Mouse (Mus musculus) c-Kit-positive CD71-positive TER-119-negative erythroid progenitor cells, embryonic 14.5 days (primary cell): ENCODE results near the gene Actr8.

Experiments
- DNase-seq: peaks from one replicate; pipeline ENCODE4 v3.0.0-alpha.2; 2013; ENCODE audit warnings: low read depth

The Actr8 gene

GRCm38 (mm10) chr14:29996000-29996751 is 18.0 kb downstream of the Actr8 start:
- DNase-seq, result no peak

DNA sequence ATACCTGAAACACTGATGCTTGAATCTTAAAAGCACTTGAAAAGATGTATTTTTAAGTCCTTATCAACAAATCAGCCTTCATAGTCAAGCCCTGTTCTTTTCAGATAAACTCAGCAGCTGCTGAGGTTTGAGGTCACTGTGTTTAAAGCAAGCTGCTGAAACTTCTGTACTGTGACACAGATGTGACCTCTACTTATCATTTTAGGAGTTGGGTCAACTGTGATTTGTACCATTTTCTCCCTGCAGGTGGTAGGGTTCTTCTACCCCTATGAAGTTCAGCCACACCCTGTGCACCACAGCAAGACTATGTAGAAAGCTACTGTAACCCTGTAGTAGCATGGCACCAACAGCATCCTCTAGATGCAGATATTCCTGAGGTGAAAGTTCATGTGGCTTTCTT is 19.2 kb downstream of the Actr8 start:
- DNase-seq, result no peak

GRCm38 (mm10) chr14:29998747-29999474 is 20.8 kb downstream of the Actr8 start:
- DNase-seq, result no peak

DNA sequence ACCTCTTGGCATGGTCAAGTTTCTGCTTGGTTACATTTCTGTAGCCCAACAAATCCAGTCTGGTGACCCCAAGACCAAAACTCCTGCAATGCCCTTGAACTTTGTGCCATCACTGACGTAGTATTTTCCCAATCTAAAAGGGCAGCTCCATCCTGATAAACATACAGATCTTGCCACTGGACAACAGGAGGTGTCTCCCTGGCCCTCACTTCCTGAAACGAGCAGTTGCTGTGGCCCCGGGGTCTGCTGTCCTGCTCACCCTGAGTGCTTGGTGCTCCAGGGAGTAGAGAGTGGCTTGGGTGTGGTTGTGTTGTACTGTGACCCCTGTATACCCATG is 21.3 kb downstream of the Actr8 start:
- DNase-seq, result no peak

- DNase-seq, result no peak
Observed at GRCm38 (mm10) chr14:30008733-30009575, 30.8 kb downstream of the Actr8 start, which contains the start of the genes Il17rb and Chdh. Il17rb (minus strand) TSS chr14:30008896. Chdh (plus strand) TSS chr14:30009023.

DNA sequence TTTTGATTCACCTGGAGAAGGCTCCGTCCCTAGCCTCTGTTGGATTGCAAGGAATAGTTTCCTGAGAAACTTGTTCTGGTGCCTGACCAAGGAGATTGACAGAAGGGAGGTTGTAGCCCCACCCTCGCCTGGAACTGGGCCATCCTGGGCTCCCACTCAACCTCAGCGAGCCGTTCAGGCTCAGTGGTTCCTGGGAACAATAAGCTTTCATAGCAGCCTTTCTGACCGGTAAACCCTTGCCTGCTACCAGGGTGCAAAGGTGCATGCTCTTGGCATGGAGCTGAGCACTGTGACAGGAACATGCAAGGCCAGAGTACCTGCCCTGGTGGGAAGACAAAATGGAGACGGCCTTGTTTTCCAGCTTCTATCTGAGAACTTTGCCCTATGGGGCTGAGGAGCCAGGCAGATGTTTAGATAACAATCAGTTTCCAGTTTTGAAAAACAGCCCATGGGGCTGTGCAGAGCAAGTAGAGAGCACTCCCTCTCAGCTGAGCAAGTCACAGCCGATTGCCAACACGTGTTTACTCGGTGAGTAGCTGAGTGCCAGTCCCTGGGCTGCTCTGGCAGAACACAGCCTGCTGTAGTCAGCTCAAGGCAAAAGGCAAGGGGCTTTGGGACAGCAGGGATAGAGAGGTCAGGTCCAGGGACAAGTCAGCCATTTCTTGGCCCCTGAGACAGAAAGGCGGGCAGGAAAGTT is 31.9 kb downstream of the Actr8 start:
- DNase-seq, result no peak

DNA sequence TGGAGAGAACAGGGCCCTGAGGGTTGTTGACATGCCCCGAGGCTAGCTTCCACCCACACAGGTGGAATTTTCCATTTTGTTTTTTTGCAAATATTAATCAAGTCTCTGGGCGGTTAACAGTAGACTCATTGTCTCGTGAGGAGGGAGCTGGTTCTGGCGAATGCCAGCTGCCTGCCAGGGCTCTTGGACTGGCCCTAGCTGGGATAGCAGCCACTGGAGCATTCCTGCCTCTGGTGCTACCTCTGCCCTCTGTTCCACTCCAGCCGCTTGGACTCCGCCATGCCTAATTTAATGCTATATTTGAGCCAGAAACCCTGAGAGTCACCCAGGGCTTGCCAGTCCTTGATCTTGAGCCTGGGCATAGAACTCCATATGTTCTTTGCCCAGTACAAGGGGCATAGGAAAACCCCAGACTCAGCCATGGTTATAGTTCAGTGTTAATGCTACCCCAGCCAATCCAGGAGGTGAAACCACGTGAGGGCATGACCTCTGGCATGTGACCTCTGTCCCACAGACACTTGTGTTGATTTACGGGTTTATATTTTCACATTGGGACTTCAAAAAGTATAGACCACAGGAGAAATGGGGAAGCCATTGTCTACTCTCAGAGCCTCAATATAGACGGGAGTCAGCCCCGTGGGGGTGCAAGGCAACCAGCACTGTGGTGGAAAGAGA is 33.9 kb downstream of the Actr8 start:
- no peak for DNase-seq

DNA sequence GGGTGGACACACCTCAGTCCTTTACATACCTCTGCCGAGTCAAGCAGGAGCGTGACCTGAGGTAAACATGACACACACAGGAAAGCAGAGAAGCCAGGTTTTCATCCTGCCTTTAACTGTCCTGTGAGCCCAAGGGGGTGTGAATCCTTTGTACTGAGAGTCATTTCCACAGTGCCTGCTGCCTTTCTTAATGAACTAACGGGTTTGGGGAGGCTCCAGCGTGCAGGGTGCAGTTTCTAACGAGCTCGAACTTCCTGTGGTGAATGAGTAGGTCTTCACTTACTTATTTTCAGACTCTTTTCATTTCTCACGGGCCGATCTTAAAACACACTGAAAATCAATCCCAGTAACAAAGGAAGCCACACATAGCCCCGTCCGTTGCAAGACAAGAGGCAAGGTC is 36.4 kb downstream of the Actr8 start:
- no peak for DNase-seq

- no peak for DNase-seq
Observed at GRCm38 (mm10) chr14:30015008-30015407, 36.9 kb downstream of the Actr8 start.

GRCm38 (mm10) chr14:30016666-30017065 is 38.5 kb downstream of the Actr8 start:
- DNase-seq, result no peak

GRCm38 (mm10) chr14:30017794-30018462 is 39.8 kb downstream of the Actr8 start:
- no peak for DNase-seq

- no peak for DNase-seq
Observed at GRCm38 (mm10) chr14:30018463-30018801, 40.3 kb downstream of the Actr8 start.

DNA sequence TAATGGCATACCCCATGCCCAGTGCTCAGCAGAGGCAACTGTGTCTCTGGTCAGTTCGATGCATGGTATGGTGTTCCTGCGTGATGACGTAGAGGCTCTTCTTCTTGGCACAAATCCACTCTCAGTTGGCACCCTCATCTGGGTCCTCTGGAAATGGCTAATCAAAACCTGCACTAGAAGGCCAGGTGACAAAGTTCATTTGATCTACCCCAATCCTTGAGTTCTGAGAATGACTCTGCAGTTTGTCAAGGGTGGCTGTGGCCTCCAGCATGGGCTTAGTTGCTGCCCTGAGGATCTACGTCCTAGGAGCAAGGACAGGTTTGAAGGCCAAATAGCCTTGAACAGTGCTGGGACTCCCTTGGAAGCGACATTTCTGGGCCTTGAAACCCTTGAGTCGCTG is 40.7 kb downstream of the Actr8 start:
- no peak for DNase-seq

DNA sequence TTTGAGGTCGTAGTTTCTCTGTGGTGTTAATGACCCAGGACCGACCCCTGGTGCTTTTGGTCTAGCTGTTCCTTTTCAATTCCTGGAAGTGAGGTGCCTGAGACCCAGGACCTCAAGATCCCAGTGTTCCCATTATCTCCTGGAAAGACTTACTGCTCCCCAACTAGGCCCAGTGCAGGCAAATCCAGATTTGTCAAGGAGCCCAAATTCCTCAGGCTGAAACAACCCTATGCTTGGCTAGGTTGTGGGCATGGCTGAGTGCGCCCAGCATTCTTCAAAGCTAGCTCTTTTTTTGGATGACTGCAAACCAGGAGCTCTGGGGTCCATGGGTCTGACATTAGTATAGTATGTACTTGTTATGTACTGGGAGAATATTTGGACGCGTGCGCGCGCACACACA is 41.2 kb downstream of the Actr8 start:
- no peak for DNase-seq

- DNase-seq, result no peak
Observed at GRCm38 (mm10) chr14:30019792-30020575, 41.8 kb downstream of the Actr8 start.

DNA sequence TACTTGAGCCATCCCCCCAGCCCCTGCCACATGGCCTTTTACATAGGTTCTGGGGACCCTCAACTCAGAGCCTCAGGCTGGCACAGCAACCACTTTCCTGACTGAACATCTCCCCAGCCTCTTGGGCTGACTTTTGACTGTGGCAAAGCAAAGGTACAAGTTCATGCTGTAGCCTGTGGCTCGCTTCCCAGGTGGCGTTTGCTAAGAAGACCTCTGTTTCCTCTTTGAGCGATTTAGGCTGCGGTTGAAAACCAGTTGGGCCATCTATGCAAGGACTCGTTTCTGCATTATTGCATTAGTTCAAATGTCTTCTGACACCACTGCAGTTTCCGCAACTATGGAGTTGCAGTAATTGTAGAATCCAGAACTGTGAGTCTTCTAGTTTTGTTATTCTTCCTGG is 44.3 kb downstream of the Actr8 start:
- DNase-seq, result no peak

- DNase-seq, result no peak
Observed at GRCm38 (mm10) chr14:30024387-30024786, 46.2 kb downstream of the Actr8 start.

- DNase-seq, result peak; percentile 17
Observed at GRCm38 (mm10) chr14:30027378-30027777, 49.2 kb downstream of the Actr8 start.

DNA sequence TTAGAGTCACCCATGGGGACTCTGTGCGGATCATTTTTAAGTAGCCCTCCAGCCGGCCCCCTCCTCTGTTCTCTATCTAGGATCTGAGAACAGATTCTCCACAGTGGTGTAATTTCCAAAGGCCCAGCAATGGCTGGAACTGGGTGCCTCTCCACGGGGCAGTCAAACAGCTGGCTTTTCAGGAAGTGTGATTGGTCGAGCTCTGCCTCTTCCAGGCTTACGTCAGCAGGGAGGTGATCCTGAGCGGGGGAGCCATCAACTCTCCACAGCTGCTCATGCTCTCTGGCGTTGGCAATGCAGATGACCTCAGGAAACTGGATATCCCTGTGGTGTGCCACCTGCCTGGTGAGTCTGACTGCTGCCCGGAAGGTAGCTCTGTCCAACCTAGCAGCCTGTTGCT is 55.3 kb downstream of the Actr8 start:
- DNase-seq, result no peak

GRCm38 (mm10) chr14:30038431-30038830 is 60.3 kb downstream of the Actr8 start:
- no peak for DNase-seq
